Mouse (Mus musculus) liver, adult 2 months (tissue): Measurements from ENCODE around the gene Arpc2. TPM values are rescaled to one million over a fixed set of nuclear protein-coding genes. Genes with fewer than 3 reads are reported as not detected.

ENCODE experiments used
- DNase-seq: peaks from one replicate; pipeline ENCODE4 v3.0.0-alpha.2; 2011; ENCODE audit warnings: low read depth, low spot score; ENCODE audit errors: extremely low read depth
- H3K27ac ChIP-seq: fragments of 200-500 bp; replicated peaks from 2 replicates; pipeline ENCODE4 v1.5.1; 2012; ENCODE audit warnings: low read depth, mild to moderate bottlenecking, control low read depth, inconsistent platforms, low read length; ENCODE audit not compliant: insufficient read depth
- H3K27me3 ChIP-seq: fragments of 200-500 bp; 2 replicates; pipeline ENCODE4 v1.6.1; 2012; ENCODE audit warnings: mild to moderate bottlenecking, moderate library complexity, low read length, inconsistent platforms; ENCODE audit not compliant: control insufficient read depth, insufficient read depth
- H3K36me3 ChIP-seq: fragments of 200-500 bp; 2 replicates; pipeline ENCODE4 v1.6.1; 2012; ENCODE audit warnings: low read length, inconsistent platforms; ENCODE audit not compliant: control insufficient read depth, insufficient read depth
- H3K4me1 ChIP-seq: fragments of 200-500 bp; 2 replicates; pipeline ENCODE4 v1.6.1; 2011; ENCODE audit warnings: low read length; ENCODE audit not compliant: control insufficient read depth, insufficient read depth
- H3K4me3 ChIP-seq: fragments of 200-500 bp; 2 replicates; pipeline ENCODE4 v1.5.1; 2011; ENCODE audit warnings: low read depth, mild to moderate bottlenecking, control low read depth, low read length, moderate library complexity; ENCODE audit not compliant: insufficient read depth
- H3K79me2 ChIP-seq: fragments of 200-500 bp; 2 replicates; pipeline ENCODE4 v1.6.1; 2012; ENCODE audit warnings: inconsistent platforms, mild to moderate bottlenecking, low read length, moderate library complexity; ENCODE audit not compliant: control insufficient read depth, insufficient read depth
- H3K9ac ChIP-seq: fragments of 200-500 bp; 2 replicates; pipeline ENCODE4 v1.6.1; 2012; ENCODE audit warnings: low read depth, mild to moderate bottlenecking, control low read depth, inconsistent platforms, low read length
- CTCF ChIP-seq: fragments of 200-500 bp; IDR thresholded peaks from 2 replicates; pipeline ENCODE4 v1.5.1; 2011; ENCODE audit warnings: low read depth, low read length, control low read depth
- POLR2A ChIP-seq: fragments of 200-500 bp; IDR thresholded peaks from 2 replicates; pipeline ENCODE4 v1.6.1; 2011; ENCODE audit warnings: low read length, control low read depth; ENCODE audit not compliant: insufficient read depth; ENCODE audit errors: extremely low read depth
- WGBS: fragments of 180-500 bp; shearing (Covaris S2); methylation state at CpG from one replicate; pipeline ENCODE4 v1.1.7; 2018; 5-methylcytosine and 5-hydroxymethylcytosine counted together
- polyA plus RNA-seq: library from polyadenylated mRNA; depleted of rRNA; stranded (reverse); fragments of >200 nt; gene quantifications from 2 replicates; pipeline ENCODE4 v1.2.3, GENCODE M21; 2012
- total RNA-seq: library from RNA; depleted of rRNA; stranded (reverse); fragments of >200 nt; gene quantifications from 2 replicates; pipeline ENCODE4 v1.2.3, GENCODE M21; 2014

The Arpc2 gene
- total and polyA plus RNA-seq, 2 experiments = 70.5 to 96.3 TPM

DNA sequence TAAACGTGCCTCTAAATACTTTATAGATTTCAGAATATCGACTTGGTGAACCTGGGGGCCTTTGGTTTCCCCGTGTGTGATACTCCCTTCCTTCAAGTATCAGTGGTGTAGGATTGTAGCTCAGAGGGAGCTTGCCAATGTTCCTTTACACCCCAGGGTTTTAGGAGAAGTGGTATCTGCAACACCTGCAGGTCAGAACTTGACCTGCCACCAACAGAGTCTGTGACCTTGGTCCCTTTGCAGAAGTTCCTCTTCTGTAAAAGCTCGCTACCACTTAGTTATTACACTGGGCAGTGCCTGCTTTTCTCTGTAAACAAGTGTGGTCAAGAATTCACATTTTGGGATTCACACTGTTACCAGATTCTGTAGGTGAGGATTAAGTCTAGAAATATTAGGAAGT lies 14.2 kb downstream of the Arpc2 start:
- Histone ChIP-seq H3K4me3 (no peak overlapping the region), H3K36me3 (peaks cover 50% of the 10 kb centered on the region), H3K79me2 (peaks cover 19% of the 10 kb centered on the region; the same call in 1 of the 2 replicates), H3K27me3 (no peaks in the 10 kb centered on the region), H3K9ac (no peak overlapping the region), H3K27ac (peak overlapping the region; percentile 82), H3K4me1 (peaks cover 20% of the 10 kb centered on the region; the same call in 1 of the 2 replicates)
- peak; percentile 71 for DNase-seq
- TF ChIP-seq POLR2A (no peak), CTCF (no peak)
- WGBS = 53% methylated on average over 4 of the region's 4 CpGs

DNA sequence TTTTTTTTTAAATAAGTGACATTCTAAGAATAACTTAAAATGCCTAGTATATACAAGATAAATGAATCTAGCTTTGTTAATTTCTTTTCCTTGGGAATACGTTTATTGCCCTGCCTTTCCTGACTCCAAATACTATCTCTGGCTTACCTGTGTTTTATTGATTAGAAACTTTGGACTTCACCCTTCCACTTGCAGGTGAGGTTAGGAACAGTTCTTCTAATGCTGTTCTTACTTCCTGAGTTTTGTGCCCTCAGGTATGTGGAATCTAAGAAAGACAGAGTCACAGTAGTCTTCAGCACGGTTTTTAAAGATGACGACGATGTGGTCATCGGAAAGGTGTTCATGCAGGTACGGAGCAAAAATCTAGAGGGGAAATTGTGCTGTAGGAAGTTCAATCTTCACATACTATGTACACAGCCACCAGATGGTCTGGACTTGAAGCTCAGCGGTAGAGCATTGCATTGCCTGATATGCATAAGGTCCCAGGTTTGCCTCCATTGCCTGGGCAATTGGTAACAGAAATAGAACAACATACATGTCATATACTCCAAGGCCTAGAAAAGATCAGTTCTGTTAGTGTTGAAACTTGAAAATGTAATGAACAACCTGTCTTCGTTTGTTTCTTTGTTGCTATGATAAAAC lies 19.9 kb downstream of the Arpc2 start:
- peaks cover 5% of the 10 kb centered on the region; the same call in 1 of the 2 replicates for H3K79me2 ChIP-seq
- H3K4me1 ChIP-seq = no peaks in the 10 kb centered on the region; the same call in none of the 2 replicates
- H3K9ac ChIP-seq = no peak overlapping the region
- H3K27me3 ChIP-seq = no peaks in the 10 kb centered on the region
- no peak overlapping the region for H3K4me3 ChIP-seq
- no peak overlapping the region for H3K27ac ChIP-seq
- TF ChIP-seq CTCF = no peak
- TF ChIP-seq POLR2A = no peak
- H3K36me3 ChIP-seq = peaks cover 66% of the 10 kb centered on the region
- WGBS = 83% methylated on average over 8 of the region's 8 CpGs
- no peak for DNase-seq

DNA sequence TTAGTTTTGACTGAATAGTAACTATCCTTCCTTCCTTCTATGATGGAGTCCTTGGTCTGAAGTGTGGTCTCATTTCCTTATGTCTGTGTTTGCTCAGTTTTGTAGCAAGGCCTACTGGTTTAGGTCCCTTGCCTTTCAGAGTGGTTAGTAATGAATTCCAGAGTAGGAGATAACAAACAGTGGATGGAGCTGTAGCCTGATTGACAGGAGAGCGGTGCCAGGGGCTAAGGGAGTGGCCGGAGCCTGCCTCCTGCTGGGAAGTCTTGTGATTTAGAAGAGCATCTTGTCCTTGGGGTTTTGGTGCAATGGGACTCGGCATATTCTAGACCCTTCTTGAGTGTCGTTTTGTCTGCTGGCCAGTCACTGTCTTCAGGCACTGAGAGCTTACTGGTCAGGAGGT lies 20.9 kb downstream of the Arpc2 start:
- Histone ChIP-seq H3K27me3 (no peaks in the 10 kb centered on the region), H3K4me3 (no peak overlapping the region), H3K79me2 (peaks cover under 1% of the 10 kb centered on the region; the same call in 1 of the 2 replicates), H3K9ac (no peak overlapping the region), H3K27ac (no peak overlapping the region), H3K36me3 (peaks cover 59% of the 10 kb centered on the region), H3K4me1 (no peaks in the 10 kb centered on the region; the same call in 1 of the 2 replicates)
- TF ChIP-seq CTCF (no peak), POLR2A (no peak)
- WGBS = 94% methylated on average over 4 of the region's 4 CpGs
- DNase-seq = no peak

DNA sequence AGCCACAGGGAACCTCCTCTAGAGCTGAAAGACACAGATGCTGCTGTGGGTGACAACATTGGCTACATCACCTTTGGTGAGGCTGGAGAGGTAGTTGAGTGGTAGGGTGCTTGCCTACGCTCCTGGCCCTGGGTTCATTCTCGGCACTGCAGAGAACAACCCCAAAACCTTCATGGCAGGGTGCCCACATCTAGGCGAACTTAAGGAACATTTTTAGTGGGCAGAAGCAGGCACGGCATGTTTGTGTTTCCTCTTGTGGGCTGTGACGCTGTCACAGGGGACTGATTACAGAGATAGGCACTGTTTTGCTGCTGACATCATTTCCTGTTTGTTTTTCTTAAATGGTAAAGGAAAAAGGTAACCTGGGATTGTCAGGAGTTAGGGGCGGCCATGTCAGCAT lies 26.6 kb downstream of the Arpc2 start:
- no peaks in the 10 kb centered on the region for H3K27me3 ChIP-seq
- WGBS = 75% methylated on average over 6 of the region's 6 CpGs
- H3K36me3 ChIP-seq = peaks cover 63% of the 10 kb centered on the region
- H3K4me3 ChIP-seq = no peak overlapping the region
- no peaks in the 10 kb centered on the region for H3K79me2 ChIP-seq
- DNase-seq = no peak
- no peak overlapping the region for H3K9ac ChIP-seq
- H3K27ac ChIP-seq = no peak overlapping the region
- no peak for TF ChIP-seq CTCF
- no peak for TF ChIP-seq POLR2A
- no peaks in the 10 kb centered on the region; the same call in 1 of the 2 replicates for H3K4me1 ChIP-seq

DNA sequence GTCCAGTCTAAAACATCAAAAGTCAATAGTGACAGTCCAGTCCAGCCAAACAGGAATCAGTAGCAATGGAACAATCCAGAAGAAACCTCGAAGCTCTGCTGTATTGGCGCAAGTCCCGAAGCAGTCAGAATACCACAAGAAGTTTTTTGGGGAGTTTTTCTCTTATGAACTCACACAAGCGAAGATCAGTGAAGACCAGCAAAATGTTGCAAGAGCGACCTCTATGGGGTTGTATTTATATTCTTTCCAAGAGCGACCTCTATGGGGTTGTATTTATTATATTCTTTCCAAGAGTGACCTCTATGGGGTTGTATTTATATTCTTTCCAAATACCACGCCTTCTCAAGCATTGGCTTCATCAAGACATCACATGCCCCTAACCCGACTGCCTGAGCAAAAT lies 32.9 kb downstream of the Arpc2 start:
- WGBS = 87% methylated on average over 8 of the region's 8 CpGs
- peaks cover 37% of the 10 kb centered on the region for H3K36me3 ChIP-seq
- H3K9ac ChIP-seq = no peak overlapping the region
- no peaks in the 10 kb centered on the region for H3K4me1 ChIP-seq
- no peak for DNase-seq
- no peaks in the 10 kb centered on the region for H3K79me2 ChIP-seq
- H3K27ac ChIP-seq = no peak overlapping the region
- TF ChIP-seq CTCF = no peak
- TF ChIP-seq POLR2A = no peak
- no peak overlapping the region for H3K4me3 ChIP-seq
- H3K27me3 ChIP-seq = no peaks in the 10 kb centered on the region

DNA sequence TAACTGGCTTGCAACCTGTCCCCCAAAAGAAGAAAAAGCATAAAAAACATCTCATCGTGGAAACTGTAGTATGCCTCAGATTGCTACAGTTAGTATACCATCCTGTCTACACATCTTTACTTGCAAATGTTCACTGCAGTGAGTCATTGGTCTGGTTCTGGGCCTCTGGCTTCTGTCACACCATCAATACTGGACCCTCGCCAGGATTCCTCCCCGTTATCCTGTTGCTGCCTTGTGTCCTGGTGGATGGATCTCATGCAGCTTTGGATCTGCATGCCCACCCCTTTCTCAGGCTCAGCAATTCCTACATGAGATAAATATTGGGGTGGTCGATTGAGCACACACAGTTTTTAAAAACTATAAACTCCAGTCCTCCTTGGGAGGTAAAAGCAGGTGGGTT lies 35.8 kb downstream of the Arpc2 start:
- no peak for DNase-seq
- Histone ChIP-seq H3K36me3 (peaks cover 17% of the 10 kb centered on the region; the same call in 1 of the 2 replicates), H3K9ac (no peak overlapping the region), H3K4me1 (no peaks in the 10 kb centered on the region; the same call in 1 of the 2 replicates), H3K4me3 (no peak overlapping the region), H3K27me3 (no peaks in the 10 kb centered on the region), H3K79me2 (no peaks in the 10 kb centered on the region), H3K27ac (no peak overlapping the region)
- TF ChIP-seq CTCF = no peak
- 50% methylated on average over 4 of the region's 4 CpGs for WGBS
